Mouse (Mus musculus) kidney, postnatal 36 days (tissue): ENCODE data around the gene Ntrk2.

ENCODE experiments used
- DNase-seq, 2 experiments: peaks; one replicate each; pipeline ENCODE4 v3.0.0; 2021 to 2022; ENCODE audit warnings: mixed read lengths in 2 of 2

The Ntrk2 gene

GRCm38 (mm10) chr13:59144321-59144856 is 338.0 kb downstream of the Ntrk2 start:
- no peak for DNase-seq

- DNase-seq: peak in 1 of 2 experiments; percentile 22
Measured at GRCm38 (mm10) chr13:59145677-59146555, 339.5 kb downstream of the Ntrk2 start.

GRCm38 (mm10) chr13:59146616-59147015 is 340.2 kb downstream of the Ntrk2 start:
- DNase-seq: no peak

GRCm38 (mm10) chr13:59147976-59148375 is 341.6 kb downstream of the Ntrk2 start:
- DNase-seq: no peak

- no peak for DNase-seq
Measured at GRCm38 (mm10) chr13:59148793-59149192, 342.4 kb downstream of the Ntrk2 start.

GRCm38 (mm10) chr13:59164015-59164414 is 357.6 kb downstream of the Ntrk2 start:
- no peak for DNase-seq

- no peak for DNase-seq
Measured at GRCm38 (mm10) chr13:59173840-59174239, 367.5 kb downstream of the Ntrk2 start.

GRCm38 (mm10) chr13:59176021-59176420 is 369.7 kb downstream of the Ntrk2 start:
- DNase-seq: no peak

- DNase-seq: no peak
Measured at GRCm38 (mm10) chr13:59176485-59176884, 370.1 kb downstream of the Ntrk2 start.

- DNase-seq: no peak
Measured at GRCm38 (mm10) chr13:59177003-59177402, 370.6 kb downstream of the Ntrk2 start.

GRCm38 (mm10) chr13:59179986-59180385 is 373.6 kb downstream of the Ntrk2 start:
- DNase-seq: no peak

GRCm38 (mm10) chr13:59180781-59181180 is 374.4 kb downstream of the Ntrk2 start:
- DNase-seq: no peak

GRCm38 (mm10) chr13:59181188-59181947 is 375.0 kb downstream of the Ntrk2 start:
- no peak for DNase-seq

GRCm38 (mm10) chr13:59182630-59183029 is 376.3 kb downstream of the Ntrk2 start:
- no peak for DNase-seq
